In genomic region chr5:136942781-136943180, GRCm38 (mm10) we compare ENCODE assay signal across 29 mouse cellular contexts. TPM values are rescaled to one million over a fixed set of nuclear protein-coding genes. Genes with fewer than 3 reads are reported as not detected.
A peak's percentile ranks its signal among the peaks of the same experiment; 100 is the strongest.
DNase-seq lines count a peak whose midpoint lies in the region; ATAC-seq lines count a peak whose summit lies in the region.
"Had no signal": no experiment of that assay in that cellular context is flagged by ENCODE, and none has a peak within 500 bp of the region (broad histone marks: within the 10 kb centered on the region; RNA-seq: fewer than 3 reads in every experiment).

No protein-coding gene starts in this region.

- H3K27me3 ChIP-seq in embryonic facial prominence, embryonic 11.5 days (ENCODE audit: control insufficient read depth, insufficient read depth, low read length): no peaks in the 10 kb centered on the region
- H3K27me3 ChIP-seq in embryonic facial prominence, embryonic 10.5 days (replicated peaks; ENCODE audit: low read depth, poor library complexity, severe bottlenecking): no peaks in the 10 kb centered on the region
- no peaks in the 10 kb centered on the region for H3K27me3 ChIP-seq in kidney, embryonic 16.5 days (ENCODE audit: insufficient read depth, low read length)
- H3K27me3 ChIP-seq in midbrain, embryonic 15.5 days (replicated peaks): no peaks in the 10 kb centered on the region
- H3K27me3 ChIP-seq in midbrain, embryonic 14.5 days (ENCODE audit: control insufficient read depth, insufficient read depth, low read length): no peaks in the 10 kb centered on the region
- H3K27me3 ChIP-seq: forebrain, embryonic 13.5 days; heart, embryonic 12.5 days; hindbrain, embryonic 15.5 days; limb, embryonic 13.5 days; midbrain, embryonic 12.5 days; neural tube, embryonic 15.5 days; stomach, embryonic 15.5 days had no signal

- DNase-seq in embryonic facial prominence, embryonic 11.5 days (ENCODE audit: low spot score): peak; percentile 10
- DNase-seq in embryonic facial prominence, embryonic 10.5 days (ENCODE audit: low spot score): no peak
- no peak for DNase-seq in kidney, postnatal 36 days
- no peak for DNase-seq in midbrain, embryonic 14.5 days
- peak; percentile 71 for DNase-seq in adipocyte (ENCODE audit: low spot score)
- no peak for DNase-seq in spleen, postnatal 14 days (ENCODE audit: low spot score in 2 of 2)
- DNase-seq: adrenal gland, postnatal 10 days; cerebellum, adult 8-10 months; cerebellum, postnatal 25 days; gastrocnemius, postnatal 36 days; heart, adult 18-20 months; heart, postnatal 10 days; kidney, adult 18-20 months; kidney, postnatal 14 days; retina, postnatal 1 day; right cerebral cortex, postnatal 14 days had no signal

- no peak overlapping the region for H3K9ac ChIP-seq in embryonic facial prominence, embryonic 11.5 days (replicated peaks; ENCODE audit: low read length)
- H3K9ac ChIP-seq in kidney, embryonic 16.5 days (replicated peaks; ENCODE audit: low read length): no peak overlapping the region
- no peak overlapping the region for H3K9ac ChIP-seq in midbrain, embryonic 15.5 days
- no peak overlapping the region for H3K9ac ChIP-seq in midbrain, embryonic 14.5 days (replicated peaks; ENCODE audit: low read length)
- H3K9ac ChIP-seq: forebrain, embryonic 13.5 days; heart, embryonic 12.5 days; hindbrain, embryonic 15.5 days; limb, embryonic 13.5 days; midbrain, embryonic 12.5 days; neural tube, embryonic 15.5 days; stomach, embryonic 15.5 days had no signal

- ATAC-seq in embryonic facial prominence, embryonic 11.5 days (replicated peaks; ENCODE audit: insufficient number of reproducible peaks, low FRiP score, low TSS enrichment, low read depth): no peak
- no peak for ATAC-seq in kidney, embryonic 16.5 days (ENCODE audit: low FRiP score, low TSS enrichment)
- ATAC-seq in midbrain, embryonic 15.5 days (replicated peaks): no peak
- no peak for ATAC-seq in midbrain, embryonic 14.5 days (ENCODE audit: low FRiP score, low TSS enrichment)
- ATAC-seq: CD4-positive, CD25-positive, alpha-beta regulatory T cell, adult 4 months; forebrain, embryonic 13.5 days had no signal

- H3K4me3 ChIP-seq in embryonic facial prominence, embryonic 11.5 days (ENCODE audit: low read depth, low read length): no peak overlapping the region
- H3K4me3 ChIP-seq in embryonic facial prominence, embryonic 10.5 days: no peak overlapping the region
- no peak overlapping the region for H3K4me3 ChIP-seq in kidney, embryonic 16.5 days (ENCODE audit: low read length)
- no peak overlapping the region for H3K4me3 ChIP-seq in midbrain, embryonic 15.5 days
- H3K4me3 ChIP-seq in midbrain, embryonic 14.5 days (replicated peaks; ENCODE audit: low read depth, low read length): no peak overlapping the region
- H3K4me3 ChIP-seq: forebrain, embryonic 13.5 days; heart, embryonic 12.5 days; hindbrain, embryonic 15.5 days; layer of hippocampus, adult 2 months; left cerebral cortex, adult 2 months; limb, embryonic 13.5 days; midbrain, embryonic 12.5 days; neural tube, embryonic 15.5 days; stomach, embryonic 15.5 days had no signal

- no peak overlapping the region for H3K4me2 ChIP-seq in embryonic facial prominence, embryonic 11.5 days (ENCODE audit: low read depth, low read length)
- H3K4me2 ChIP-seq in kidney, embryonic 16.5 days (replicated peaks; ENCODE audit: low read depth, low read length): no peak overlapping the region
- H3K4me2 ChIP-seq in midbrain, embryonic 15.5 days: no peak overlapping the region
- H3K4me2 ChIP-seq in midbrain, embryonic 14.5 days (ENCODE audit: low read length): no peak overlapping the region
- H3K4me2 ChIP-seq: forebrain, embryonic 13.5 days; heart, embryonic 12.5 days; hindbrain, embryonic 15.5 days; limb, embryonic 13.5 days; liver, embryonic 11.5 days; midbrain, embryonic 12.5 days; neural tube, embryonic 15.5 days; stomach, embryonic 15.5 days had no signal

- H3K36me3 ChIP-seq in embryonic facial prominence, embryonic 11.5 days (replicated peaks; ENCODE audit: control insufficient read depth, insufficient read depth, low read depth, low read length): no peaks in the 10 kb centered on the region
- H3K36me3 ChIP-seq in embryonic facial prominence, embryonic 10.5 days (replicated peaks): no peaks in the 10 kb centered on the region
- no peaks in the 10 kb centered on the region for H3K36me3 ChIP-seq in kidney, embryonic 16.5 days (ENCODE audit: insufficient read depth, low read length)
- no peaks in the 10 kb centered on the region for H3K36me3 ChIP-seq in midbrain, embryonic 15.5 days (replicated peaks)
- no peaks in the 10 kb centered on the region for H3K36me3 ChIP-seq in midbrain, embryonic 14.5 days (ENCODE audit: control insufficient read depth, insufficient read depth, low read length)
- H3K36me3 ChIP-seq: heart, embryonic 12.5 days; hindbrain, embryonic 15.5 days; limb, embryonic 13.5 days; midbrain, embryonic 12.5 days; neural tube, embryonic 15.5 days; stomach, embryonic 15.5 days had no signal

- WGBS in embryonic facial prominence, embryonic 11.5 days: 75% methylated on average over 3 of the region's 3 CpGs
- WGBS in embryonic facial prominence, embryonic 10.5 days: 83% methylated on average over 3 of the region's 3 CpGs
- WGBS in kidney, embryonic 16.5 days: 73% methylated on average over 3 of the region's 3 CpGs
- WGBS in midbrain, embryonic 15.5 days: 75% methylated on average over 3 of the region's 3 CpGs
- whole genome bisulfite sequencing in midbrain, embryonic 14.5 days: 82% methylated on average over 3 of the region's 3 CpGs

- H3K4me1 ChIP-seq in embryonic facial prominence, embryonic 11.5 days (ENCODE audit: control insufficient read depth, insufficient read depth, low read length): no peaks in the 10 kb centered on the region
- peaks cover 7% of the 10 kb centered on the region; the same call in 1 of the 2 replicates for H3K4me1 ChIP-seq in embryonic facial prominence, embryonic 10.5 days
- H3K4me1 ChIP-seq in kidney, embryonic 16.5 days (ENCODE audit: insufficient read depth, low read length): no peaks in the 10 kb centered on the region; the same call in 1 of the 2 replicates
- no peaks in the 10 kb centered on the region for H3K4me1 ChIP-seq in midbrain, embryonic 15.5 days
- no peaks in the 10 kb centered on the region for H3K4me1 ChIP-seq in midbrain, embryonic 14.5 days (ENCODE audit: control insufficient read depth, insufficient read depth, low read length)
- H3K4me1 ChIP-seq: forebrain, embryonic 13.5 days; hindbrain, embryonic 15.5 days; limb, embryonic 13.5 days; midbrain, embryonic 12.5 days; neural tube, embryonic 15.5 days; stomach, embryonic 15.5 days had no signal

- H3K27ac ChIP-seq in embryonic facial prominence, embryonic 11.5 days (replicated peaks; ENCODE audit: low read depth, low read length): no peak overlapping the region
- no peak overlapping the region for H3K27ac ChIP-seq in embryonic facial prominence, embryonic 10.5 days (replicated peaks)
- 0 out of 2 replicates have a peak overlapping the region, but pooled peaks have one; percentile 20 for H3K27ac ChIP-seq in kidney, embryonic 16.5 days (ENCODE audit: low read length)
- H3K27ac ChIP-seq in midbrain, embryonic 15.5 days: 0 out of 2 replicates have a peak overlapping the region, but pooled peaks have one; percentile 11
- H3K27ac ChIP-seq in midbrain, embryonic 14.5 days (replicated peaks; ENCODE audit: low read depth, low read length): no peak overlapping the region
- H3K27ac ChIP-seq: forebrain, embryonic 13.5 days; hindbrain, embryonic 15.5 days; layer of hippocampus, adult 2 months; left cerebral cortex, adult 2 months; limb, embryonic 13.5 days; midbrain, embryonic 12.5 days; neural tube, embryonic 15.5 days; stomach, embryonic 15.5 days had no signal

- H3K9me3 ChIP-seq in embryonic facial prominence, embryonic 11.5 days (replicated peaks; ENCODE audit: control insufficient read depth, low read length): no peaks in the 10 kb centered on the region
- H3K9me3 ChIP-seq in embryonic facial prominence, embryonic 10.5 days: no peaks in the 10 kb centered on the region
- no peaks in the 10 kb centered on the region for H3K9me3 ChIP-seq in kidney, embryonic 16.5 days (ENCODE audit: low read length)
- H3K9me3 ChIP-seq in midbrain, embryonic 15.5 days: no peaks in the 10 kb centered on the region
- H3K9me3 ChIP-seq in midbrain, embryonic 14.5 days (ENCODE audit: control insufficient read depth, low read length): no peaks in the 10 kb centered on the region
- H3K9me3 ChIP-seq: heart, embryonic 12.5 days; hindbrain, embryonic 15.5 days; limb, embryonic 13.5 days; midbrain, embryonic 12.5 days; neural tube, embryonic 15.5 days; stomach, embryonic 15.5 days had no signal

RNA-seq across cellular contexts. Expression of gene Fis1, which starts 10.3 kb away (rescaled TPM):
- polyA plus RNA-seq in embryonic facial prominence, embryonic 11.5 days (2014; fragmentation: Nextera tagmentation; extraction: Ambion mirVana): 298 and 318 TPM in 2 replicates
- polyA plus RNA-seq in embryonic facial prominence, embryonic 10.5 days (2016; fragmentation: Nextera tagmentation; extraction: Ambion mirVana): 267 and 272 TPM in 2 replicates
- polyA plus RNA-seq in kidney, embryonic 16.5 days (2015; fragmentation: Nextera tagmentation; extraction: Ambion mirVana): 291 and 296 TPM in 2 replicates
- polyA plus RNA-seq in midbrain, embryonic 15.5 days (2015; fragmentation: Nextera tagmentation; extraction: Ambion mirVana): 357 and 367 TPM in 2 replicates
- polyA plus RNA-seq in midbrain, embryonic 14.5 days (2014; fragmentation: Nextera tagmentation; extraction: Ambion mirVana): 440 and 487 TPM in 2 replicates

RNA-seq across cellular contexts. Expression of gene Cldn15, which starts 23.6 kb away (rescaled TPM):
- polyA plus RNA-seq in embryonic facial prominence, embryonic 11.5 days (2014; fragmentation: Nextera tagmentation; extraction: Ambion mirVana): 0.22 and 0.25 TPM in 2 replicates
- polyA plus RNA-seq in embryonic facial prominence, embryonic 10.5 days (2016; fragmentation: Nextera tagmentation; extraction: Ambion mirVana): 0.10 and 0.29 TPM in 2 replicates
- 4.0 and 4.9 TPM in 2 replicates for polyA plus RNA-seq in kidney, embryonic 16.5 days (2015; fragmentation: Nextera tagmentation; extraction: Ambion mirVana)
- polyA plus RNA-seq in midbrain, embryonic 15.5 days (2015; fragmentation: Nextera tagmentation; extraction: Ambion mirVana): 0.18 and 0.36 TPM in 2 replicates
- polyA plus RNA-seq in midbrain, embryonic 14.5 days (2014; fragmentation: Nextera tagmentation; extraction: Ambion mirVana): 0.13 and 0.31 TPM in 2 replicates

RNA-seq across cellular contexts. Expression of gene Ift22, which starts 34.8 kb away (rescaled TPM):
- 72.5 and 83.4 TPM in 2 replicates for polyA plus RNA-seq in embryonic facial prominence, embryonic 11.5 days (2014; fragmentation: Nextera tagmentation; extraction: Ambion mirVana)
- polyA plus RNA-seq in embryonic facial prominence, embryonic 10.5 days (2016; fragmentation: Nextera tagmentation; extraction: Ambion mirVana): 77.9 and 86.1 TPM in 2 replicates
- polyA plus RNA-seq in kidney, embryonic 16.5 days (2015; fragmentation: Nextera tagmentation; extraction: Ambion mirVana): 87.8 and 88.1 TPM in 2 replicates
- 125 and 132 TPM in 2 replicates for polyA plus RNA-seq in midbrain, embryonic 15.5 days (2015; fragmentation: Nextera tagmentation; extraction: Ambion mirVana)
- 133 and 143 TPM in 2 replicates for polyA plus RNA-seq in midbrain, embryonic 14.5 days (2014; fragmentation: Nextera tagmentation; extraction: Ambion mirVana)

RNA-seq across cellular contexts. Expression of gene Plod3, which starts 44.0 kb away (rescaled TPM):
- 23.1 and 28.0 TPM in 2 replicates for polyA plus RNA-seq in embryonic facial prominence, embryonic 11.5 days (2014; fragmentation: Nextera tagmentation; extraction: Ambion mirVana)
- 42.6 and 44.6 TPM in 2 replicates for polyA plus RNA-seq in embryonic facial prominence, embryonic 10.5 days (2016; fragmentation: Nextera tagmentation; extraction: Ambion mirVana)
- polyA plus RNA-seq in kidney, embryonic 16.5 days (2015; fragmentation: Nextera tagmentation; extraction: Ambion mirVana): 59.7 and 64.4 TPM in 2 replicates
- 38.9 and 44.1 TPM in 2 replicates for polyA plus RNA-seq in midbrain, embryonic 15.5 days (2015; fragmentation: Nextera tagmentation; extraction: Ambion mirVana)
- polyA plus RNA-seq in midbrain, embryonic 14.5 days (2014; fragmentation: Nextera tagmentation; extraction: Ambion mirVana): 25.8 and 28.1 TPM in 2 replicates

RNA-seq across cellular contexts. Expression of gene Znhit1, which starts 45.0 kb away (rescaled TPM):
- polyA plus RNA-seq in embryonic facial prominence, embryonic 11.5 days (2014; fragmentation: Nextera tagmentation; extraction: Ambion mirVana): 101 and 104 TPM in 2 replicates
- polyA plus RNA-seq in embryonic facial prominence, embryonic 10.5 days (2016; fragmentation: Nextera tagmentation; extraction: Ambion mirVana): 106 and 117 TPM in 2 replicates
- 90.5 and 97.7 TPM in 2 replicates for polyA plus RNA-seq in kidney, embryonic 16.5 days (2015; fragmentation: Nextera tagmentation; extraction: Ambion mirVana)
- 131 and 132 TPM in 2 replicates for polyA plus RNA-seq in midbrain, embryonic 15.5 days (2015; fragmentation: Nextera tagmentation; extraction: Ambion mirVana)
- 94.0 and 117 TPM in 2 replicates for polyA plus RNA-seq in midbrain, embryonic 14.5 days (2014; fragmentation: Nextera tagmentation; extraction: Ambion mirVana)

Comparison
In these comparisons a context has a peak if more than half of its experiments do, and no peak if none do; other contexts are left out.
1. DNase-seq: peak in embryonic facial prominence, embryonic 11.5 days (single experiment) and adipocyte (single experiment); none in embryonic facial prominence, embryonic 10.5 days (single experiment), kidney, postnatal 36 days (0 of 2), midbrain, embryonic 14.5 days (single experiment) and spleen, postnatal 14 days (0 of 2).
2. H3K27ac ChIP-seq: peak in kidney, embryonic 16.5 days (single experiment) and midbrain, embryonic 15.5 days (single experiment); none in embryonic facial prominence, embryonic 11.5 days (single experiment), embryonic facial prominence, embryonic 10.5 days (single experiment) and midbrain, embryonic 14.5 days (single experiment).